Mouse (Mus musculus) c-Kit-positive CD71-positive TER-119-positive erythroid progenitor cells, embryonic 14.5 days (primary cell): ENCODE data around the gene Wfikkn2.

Experiments used
- DNase-seq: peaks from one replicate; pipeline ENCODE4 v3.0.0-alpha.2; 2013; ENCODE audit warnings: low spot score

Wfikkn2 gene

DNA sequence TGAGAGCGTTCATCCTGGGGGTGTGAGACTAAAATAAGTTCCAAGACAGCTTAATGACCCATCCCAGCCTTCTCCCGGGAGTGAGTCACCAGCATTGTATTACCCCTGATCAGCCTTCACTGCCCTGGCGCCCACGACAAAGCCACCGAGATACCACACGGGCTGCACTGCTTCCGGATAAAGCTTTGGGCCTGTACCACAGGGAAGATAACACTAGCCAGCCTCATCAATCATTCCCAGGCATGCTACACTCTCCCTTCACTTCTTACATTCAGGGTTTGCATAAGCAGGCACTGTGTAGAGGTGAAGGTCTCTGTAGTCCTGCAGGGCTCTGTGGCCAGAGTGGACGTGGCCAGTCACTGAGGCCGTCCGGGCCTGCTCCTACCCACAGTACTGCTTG is 56.2 kb downstream of the Wfikkn2 start:
- no peak for DNase-seq
